Mouse (Mus musculus): Measurements from ENCODE around the gene Dlx4. TPM values are rescaled to one million over a fixed set of nuclear protein-coding genes. Genes with fewer than 3 reads are reported as not detected.

Dlx4 gene
- polyA plus RNA-seq, 1 experiment from 2014 or later = not detected

DNA sequence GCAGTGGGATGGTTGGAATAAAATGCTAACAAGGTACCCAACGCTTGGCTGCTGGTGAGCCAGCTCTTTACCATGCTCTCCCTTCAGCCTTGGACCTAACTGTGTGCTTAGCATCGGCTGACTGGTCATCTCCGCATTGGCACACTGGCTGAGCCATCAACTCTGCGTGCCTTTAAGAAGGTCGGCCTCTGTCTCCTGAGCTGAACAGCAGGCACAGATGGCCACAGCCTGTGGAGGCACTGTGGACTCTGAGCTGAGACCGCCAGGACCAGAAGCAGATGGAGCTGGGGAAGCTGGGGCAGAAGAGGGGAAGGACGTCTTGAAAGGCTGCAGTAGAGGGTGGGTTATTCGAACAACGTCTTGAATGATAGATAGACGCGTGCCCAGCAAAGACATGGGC is 17.7 kb downstream of the Dlx4 start:
- Histone ChIP-seq H3K9ac (ENCODE audit: low read depth, low read length) (no peak overlapping the region), H3K36me3 (ENCODE audit: control insufficient read depth, insufficient read depth, low read length) (no peaks in the 10 kb centered on the region), H3K4me3 (ENCODE audit: low read length) (no peak overlapping the region), H3K9me3 (ENCODE audit: control insufficient read depth, low read length) (no peaks in the 10 kb centered on the region), H3K27ac (ENCODE audit: low read depth, low read length) (no peak overlapping the region), H3K27me3 (replicated peaks; ENCODE audit: control insufficient read depth, insufficient read depth, low read length) (peaks cover 16% of the 10 kb centered on the region), H3K4me2 (ENCODE audit: low read length) (no peak overlapping the region), H3K4me1 (ENCODE audit: control insufficient read depth, insufficient read depth, low read depth, low read length) (peaks cover 7% of the 10 kb centered on the region)
- ATAC-seq = no peak; the same call in 1 of the 2 replicates
- 46% methylated on average over 11 of the region's 11 CpGs for WGBS

DNA sequence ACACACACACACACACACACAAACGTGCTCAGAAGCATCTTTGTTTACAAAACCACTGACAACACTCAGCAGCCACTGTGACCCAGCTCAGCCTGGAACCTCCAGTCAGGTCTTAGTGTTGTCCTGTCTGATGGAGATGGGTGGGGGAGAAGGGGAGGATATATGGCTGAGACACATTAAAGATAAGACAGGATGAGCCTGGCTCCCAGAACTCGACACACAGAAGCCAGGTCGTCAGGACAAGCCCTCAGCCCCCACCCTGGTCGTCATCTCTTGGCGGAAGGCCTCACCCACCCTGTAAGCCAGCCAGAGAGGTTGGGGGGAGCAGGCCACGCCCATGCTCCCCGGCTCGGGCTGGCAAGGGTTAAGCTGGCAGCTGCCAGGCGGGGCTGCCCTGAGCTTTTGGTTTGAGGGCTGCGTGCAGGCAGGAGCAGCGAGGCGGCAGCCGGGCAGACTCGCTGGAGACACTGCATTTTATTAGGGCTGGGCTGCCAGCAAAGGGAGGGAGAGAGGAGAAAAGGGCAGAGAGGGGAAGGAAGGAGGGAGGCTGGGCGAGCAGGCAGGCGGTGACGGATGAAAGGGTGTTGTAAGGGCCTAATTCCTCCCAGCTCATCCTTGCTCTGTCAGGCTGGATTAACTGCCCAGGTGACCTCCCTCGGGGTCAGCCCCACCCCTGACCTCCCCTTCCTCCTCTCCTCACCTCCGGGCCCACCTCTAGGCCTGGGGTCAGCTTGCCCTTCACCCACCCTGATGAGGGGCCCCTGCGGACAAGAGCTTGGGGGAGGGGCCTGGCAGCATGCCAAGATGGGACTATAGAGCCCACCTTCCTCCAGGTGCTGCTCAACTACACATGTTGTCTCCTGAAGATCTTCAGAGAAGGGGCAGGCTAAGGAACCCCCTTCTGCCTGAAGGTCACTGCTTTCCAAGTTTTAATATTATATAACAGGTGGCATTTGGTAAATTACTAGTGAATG is 19.5 kb downstream of the Dlx4 start:
- peaks cover 32% of the 10 kb centered on the region for H3K27me3 ChIP-seq (replicated peaks; ENCODE audit: control insufficient read depth, insufficient read depth, low read length)
- peak; percentile 73 for ATAC-seq
- H3K9ac ChIP-seq (ENCODE audit: low read depth, low read length) = peak overlapping the region; percentile 47
- WGBS = 3% methylated on average over 20 of the region's 20 CpGs
- H3K27ac ChIP-seq (ENCODE audit: low read depth, low read length) = no peak overlapping the region
- H3K36me3 ChIP-seq (ENCODE audit: control insufficient read depth, insufficient read depth, low read length) = no peaks in the 10 kb centered on the region
- no peak overlapping the region; the same call in 1 of the 2 replicates for H3K4me3 ChIP-seq (ENCODE audit: low read length)
- no peaks in the 10 kb centered on the region for H3K9me3 ChIP-seq (ENCODE audit: control insufficient read depth, low read length)
- H3K4me2 ChIP-seq (ENCODE audit: low read length) = peak overlapping the region; percentile 37
- H3K4me1 ChIP-seq (ENCODE audit: control insufficient read depth, insufficient read depth, low read depth, low read length) = peaks cover 7% of the 10 kb centered on the region

DNA sequence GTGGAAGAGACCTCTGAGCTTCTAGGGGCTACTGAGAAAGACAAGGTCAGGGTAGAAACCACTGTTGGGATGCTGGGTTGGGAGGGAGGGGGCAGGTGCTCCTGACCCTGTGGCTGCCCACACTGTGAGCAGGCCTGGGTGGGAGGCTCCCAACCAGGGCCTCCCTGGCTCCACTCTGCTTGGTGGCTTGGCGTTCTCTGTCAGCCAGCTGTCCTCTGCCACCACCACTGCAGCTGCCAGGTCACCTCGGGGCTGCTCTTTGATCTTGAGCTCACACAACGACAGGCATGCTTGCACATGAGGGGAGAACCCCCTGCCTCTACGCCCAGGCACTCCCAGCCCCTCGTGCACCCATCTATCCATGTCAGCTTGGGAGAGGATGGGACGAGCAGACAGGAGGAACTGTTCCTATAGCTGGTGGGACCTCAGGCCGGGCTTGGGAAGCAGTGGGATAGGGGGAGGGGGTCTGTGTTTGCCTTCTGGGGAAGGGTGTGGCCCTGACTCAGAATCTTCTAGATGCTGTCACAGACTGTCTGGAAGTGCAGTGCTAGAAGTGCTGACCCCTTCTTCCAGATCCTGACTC is 20.6 kb downstream of the Dlx4 start:
- H3K4me1 ChIP-seq (ENCODE audit: control insufficient read depth, insufficient read depth, low read depth, low read length) = peaks cover 14% of the 10 kb centered on the region
- H3K9ac ChIP-seq (ENCODE audit: low read depth, low read length) = no peak overlapping the region
- no peaks in the 10 kb centered on the region for H3K9me3 ChIP-seq (ENCODE audit: control insufficient read depth, low read length)
- H3K4me3 ChIP-seq (ENCODE audit: low read length) = no peak overlapping the region
- H3K27ac ChIP-seq (ENCODE audit: low read depth, low read length) = no peak overlapping the region
- 19% methylated on average over 7 of the region's 7 CpGs for WGBS
- H3K36me3 ChIP-seq (ENCODE audit: control insufficient read depth, insufficient read depth, low read length) = no peaks in the 10 kb centered on the region
- H3K27me3 ChIP-seq (replicated peaks; ENCODE audit: control insufficient read depth, insufficient read depth, low read length) = peaks cover 37% of the 10 kb centered on the region
- H3K4me2 ChIP-seq (ENCODE audit: low read length) = no peak overlapping the region
- no peak for ATAC-seq

DNA sequence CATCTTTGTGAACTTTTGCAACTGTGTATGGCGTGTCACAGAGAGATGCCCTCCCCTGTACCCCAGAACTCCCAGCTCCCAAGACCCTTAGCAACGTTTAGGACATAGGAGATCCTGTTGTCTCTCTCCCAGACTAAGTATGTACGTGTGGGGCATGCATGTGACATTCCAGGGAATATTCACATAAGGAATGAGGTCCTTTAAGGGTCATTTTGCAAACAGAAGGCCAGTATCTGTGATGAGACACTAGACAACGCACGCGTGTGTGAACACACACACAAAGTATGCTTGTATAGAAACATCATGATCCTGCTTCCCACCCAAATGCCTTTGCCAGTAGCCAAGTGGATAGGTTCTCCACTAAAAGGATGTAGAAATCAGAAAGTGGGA is 24.0 kb downstream of the Dlx4 start:
- H3K4me1 ChIP-seq (ENCODE audit: control insufficient read depth, insufficient read depth, low read depth, low read length) = peaks cover 24% of the 10 kb centered on the region
- no peak for ATAC-seq
- H3K4me2 ChIP-seq (ENCODE audit: low read length) = no peak overlapping the region
- 25% methylated on average over 6 of the region's 6 CpGs for WGBS
- H3K27me3 ChIP-seq (replicated peaks; ENCODE audit: control insufficient read depth, insufficient read depth, low read length) = peaks cover 59% of the 10 kb centered on the region
- no peaks in the 10 kb centered on the region for H3K9me3 ChIP-seq (ENCODE audit: control insufficient read depth, low read length)
- H3K27ac ChIP-seq (ENCODE audit: low read depth, low read length) = no peak overlapping the region
- no peak overlapping the region for H3K4me3 ChIP-seq (ENCODE audit: low read length)
- no peaks in the 10 kb centered on the region for H3K36me3 ChIP-seq (ENCODE audit: control insufficient read depth, insufficient read depth, low read length)
- H3K9ac ChIP-seq (ENCODE audit: low read depth, low read length) = no peak overlapping the region

DNA sequence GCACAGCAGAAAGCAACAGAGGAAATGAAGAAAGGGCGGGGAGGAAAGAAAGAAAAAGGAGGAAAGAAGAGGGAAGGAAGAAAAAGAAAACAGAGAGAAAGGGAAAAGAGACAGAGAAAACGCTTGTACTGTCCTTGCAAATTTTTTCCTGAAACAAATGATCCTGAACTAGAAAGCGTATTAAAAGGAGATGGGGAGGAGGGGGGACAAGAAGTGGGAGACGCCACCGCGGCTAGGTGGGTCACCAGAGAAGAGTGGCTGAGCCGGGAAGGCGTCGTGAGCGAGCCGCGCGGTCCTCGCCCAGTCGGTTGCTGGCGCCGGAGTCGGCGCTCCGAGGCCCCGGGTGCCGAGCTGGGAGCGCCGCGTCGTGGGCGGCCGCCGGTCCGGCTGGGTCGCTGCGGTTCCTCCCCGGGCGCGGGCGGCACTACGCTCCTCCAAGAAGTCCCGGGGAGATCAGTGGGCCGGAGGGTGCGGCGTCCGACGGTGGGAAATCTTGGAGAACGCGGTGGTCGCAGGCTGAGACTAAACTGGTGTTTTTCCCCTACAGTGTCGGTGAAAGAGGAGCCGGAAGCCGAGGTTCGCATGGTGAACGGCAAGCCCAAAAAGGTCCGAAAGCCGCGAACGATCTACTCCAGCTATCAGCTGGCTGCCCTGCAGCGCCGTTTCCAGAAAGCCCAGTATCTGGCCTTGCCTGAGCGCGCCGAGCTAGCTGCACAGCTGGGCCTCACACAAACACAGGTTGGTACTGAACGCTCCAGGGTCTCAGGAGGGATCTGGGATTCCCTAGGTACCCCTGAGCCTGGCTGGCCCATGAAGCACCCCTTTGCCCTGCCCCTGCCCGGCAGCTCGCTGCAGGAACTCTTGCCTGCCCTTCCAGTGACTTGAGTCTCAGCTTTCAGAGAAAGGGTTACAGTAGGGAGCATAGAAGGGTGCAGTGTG is 24.6 kb downstream of the Dlx4 start:
- Histone ChIP-seq H3K36me3 (ENCODE audit: control insufficient read depth, insufficient read depth, low read length) (no peaks in the 10 kb centered on the region), H3K4me2 (ENCODE audit: low read length) (peak overlapping the region; percentile 86), H3K9ac (ENCODE audit: low read depth, low read length) (no peak overlapping the region), H3K4me1 (ENCODE audit: control insufficient read depth, insufficient read depth, low read depth, low read length) (peaks cover 19% of the 10 kb centered on the region), H3K4me3 (ENCODE audit: low read length) (peak overlapping the region; percentile 31), H3K27me3 (replicated peaks; ENCODE audit: control insufficient read depth, insufficient read depth, low read length) (peaks cover 59% of the 10 kb centered on the region), H3K27ac (ENCODE audit: low read depth, low read length) (no peak overlapping the region), H3K9me3 (ENCODE audit: control insufficient read depth, low read length) (no peaks in the 10 kb centered on the region)
- WGBS = under 1% methylated on average over 62 of the region's 63 CpGs
- no peak for ATAC-seq

DNA sequence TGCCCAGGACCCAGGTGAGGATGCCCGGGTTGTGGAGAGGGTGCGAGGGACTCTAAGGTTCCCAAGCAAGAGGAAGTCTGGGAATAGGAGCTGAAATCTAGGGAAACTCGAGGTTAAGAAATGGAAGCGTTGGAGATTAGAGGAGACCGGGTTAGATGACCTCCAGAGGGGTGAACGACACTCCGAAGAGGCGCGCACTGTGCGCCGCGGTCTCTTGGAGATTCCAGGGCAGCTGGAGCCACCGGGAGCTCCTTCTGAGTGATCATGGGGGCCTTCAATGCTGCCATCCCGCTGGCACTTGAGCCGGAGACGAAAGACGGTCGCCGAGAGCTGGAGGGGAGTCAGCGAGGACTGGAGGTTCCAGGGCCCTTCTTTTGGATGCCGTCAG is 25.4 kb downstream of the Dlx4 start:
- Histone ChIP-seq H3K36me3 (ENCODE audit: control insufficient read depth, insufficient read depth, low read length) (no peaks in the 10 kb centered on the region), H3K4me1 (ENCODE audit: control insufficient read depth, insufficient read depth, low read depth, low read length) (peaks cover 16% of the 10 kb centered on the region), H3K9ac (ENCODE audit: low read depth, low read length) (no peak overlapping the region), H3K9me3 (ENCODE audit: control insufficient read depth, low read length) (no peaks in the 10 kb centered on the region), H3K27me3 (replicated peaks; ENCODE audit: control insufficient read depth, insufficient read depth, low read length) (peaks cover 59% of the 10 kb centered on the region), H3K4me3 (ENCODE audit: low read length) (peak overlapping the region; percentile 45), H3K4me2 (ENCODE audit: low read length) (peak overlapping the region; percentile 86), H3K27ac (ENCODE audit: low read depth, low read length) (no peak overlapping the region)
- no peak for ATAC-seq
- under 1% methylated on average over 21 of the region's 21 CpGs for WGBS

DNA sequence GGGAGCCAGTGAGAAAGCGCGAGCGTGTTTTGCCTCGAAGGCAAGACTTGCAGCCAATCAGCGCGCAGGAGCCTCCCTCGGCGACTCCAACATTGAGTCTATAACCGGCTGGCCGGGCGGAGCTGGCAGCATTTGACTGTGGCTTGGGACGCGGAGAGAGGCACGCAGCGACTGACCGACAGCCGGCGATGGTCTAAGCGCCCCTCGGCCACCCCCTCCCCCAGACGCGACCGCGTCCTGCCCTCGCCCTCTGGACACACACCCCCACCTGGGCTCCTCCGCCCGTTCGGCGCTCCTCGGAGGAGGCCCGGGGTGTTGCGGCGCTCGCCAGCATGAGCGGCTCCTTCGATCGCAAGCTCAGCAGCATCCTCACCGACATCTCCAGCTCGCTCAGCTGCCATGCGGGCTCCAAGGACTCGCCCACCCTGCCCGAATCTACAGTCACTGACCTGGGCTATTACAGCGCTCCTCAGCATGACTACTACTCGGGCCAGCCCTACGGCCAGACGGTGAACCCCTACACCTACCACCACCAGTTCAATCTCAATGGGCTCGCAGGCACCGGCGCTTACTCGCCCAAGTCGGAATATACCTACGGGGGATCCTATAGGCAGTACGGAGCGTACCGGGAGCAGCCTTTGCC is 26.0 kb downstream of the Dlx4 start, which contains the start of gene Dlx3:
Gene Dlx3, plus strand, starts transcription at position 130 of the 643 bp plus-strand sequence.
- peak; percentile 52; the same call in 1 of the 2 replicates for ATAC-seq
- peaks cover 57% of the 10 kb centered on the region for H3K27me3 ChIP-seq (replicated peaks; ENCODE audit: control insufficient read depth, insufficient read depth, low read length)
- H3K27ac ChIP-seq (ENCODE audit: low read depth, low read length) = no peak within 1 kb of the TSS
- peak within 1 kb of the TSS; percentile 49; the same call in 1 of the 2 replicates for H3K9ac ChIP-seq (ENCODE audit: low read depth, low read length)
- no peaks in the 10 kb centered on the region for H3K36me3 ChIP-seq (ENCODE audit: control insufficient read depth, insufficient read depth, low read length)
- peak within 1 kb of the TSS; percentile 45 for H3K4me3 ChIP-seq (ENCODE audit: low read length)
- WGBS = under 1% methylated on average over 53 of the region's 55 CpGs
- peak within 1 kb of the TSS; percentile 86 for H3K4me2 ChIP-seq (ENCODE audit: low read length)
- no peaks in the 10 kb centered on the region for H3K9me3 ChIP-seq (ENCODE audit: control insufficient read depth, low read length)
- H3K4me1 ChIP-seq (ENCODE audit: control insufficient read depth, insufficient read depth, low read depth, low read length) = peaks cover 16% of the 10 kb centered on the region

DNA sequence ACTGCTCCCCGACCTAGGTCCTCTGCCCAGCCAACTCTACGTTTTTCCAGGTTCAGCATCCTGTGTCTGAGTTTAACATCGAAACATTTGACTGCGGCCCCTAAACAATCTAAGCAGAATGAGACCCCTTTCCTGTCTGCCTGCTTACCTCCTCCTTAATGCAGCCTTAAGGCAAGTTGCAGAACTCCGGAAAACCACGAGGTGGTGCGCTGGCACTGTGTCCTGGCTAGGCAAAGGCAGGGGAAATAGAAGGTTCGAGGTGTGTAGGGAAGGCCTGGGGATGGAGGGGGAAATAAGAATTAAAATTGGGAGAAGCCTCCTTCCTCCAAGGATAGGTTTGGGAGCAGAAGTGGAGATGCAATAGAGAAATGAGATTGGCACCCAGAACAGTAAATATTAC is 27.6 kb downstream of the Dlx4 start:
- Histone ChIP-seq H3K9ac (ENCODE audit: low read depth, low read length) (no peak overlapping the region), H3K9me3 (ENCODE audit: control insufficient read depth, low read length) (no peaks in the 10 kb centered on the region), H3K36me3 (ENCODE audit: control insufficient read depth, insufficient read depth, low read length) (no peaks in the 10 kb centered on the region), H3K4me1 (ENCODE audit: control insufficient read depth, insufficient read depth, low read depth, low read length) (peaks cover 16% of the 10 kb centered on the region), H3K4me3 (ENCODE audit: low read length) (no peak overlapping the region), H3K27me3 (replicated peaks; ENCODE audit: control insufficient read depth, insufficient read depth, low read length) (peaks cover 45% of the 10 kb centered on the region), H3K4me2 (ENCODE audit: low read length) (no peak overlapping the region), H3K27ac (ENCODE audit: low read depth, low read length) (no peak overlapping the region)
- peak; percentile 73; the same call in 1 of the 2 replicates for ATAC-seq
- WGBS = 4% methylated on average over 8 of the region's 8 CpGs
